Comparison of ENCODE assay signal across 15 mouse cellular contexts in genomic region chr6:32604901-32605300, GRCm38 (mm10).
"Had no signal": no experiment of that assay in that cellular context is flagged by ENCODE, and none has a peak within 500 bp of the region (broad histone marks: within the 10 kb centered on the region; RNA-seq: fewer than 3 reads in every experiment).

No protein-coding gene starts in this region.

- H3K27ac ChIP-seq: liver, embryonic 13.5 days; stomach, postnatal 0 days had no signal

- H3K9ac ChIP-seq: liver, embryonic 13.5 days had no signal

- H3K4me2 ChIP-seq: liver, embryonic 13.5 days; midbrain, embryonic 11.5 days had no signal

- ATAC-seq: inflammation-experienced regulatory T-cells, adult 6 months; intestine, embryonic 16.5 days had no signal

- DNase-seq: kidney, adult 18-20 months; kidney, adult 9 months; kidney, postnatal 14 days; kidney, postnatal 4 days; layer of hippocampus, postnatal 36 days; liver, embryonic 13.5 days; lung, adult 2 months; lung, postnatal 14 days; lung, postnatal 4 days; midbrain, embryonic 14.5 days; thymus, postnatal 25 days had no signal

- H3K9me3 ChIP-seq: liver, embryonic 13.5 days had no signal

- H3K4me3 ChIP-seq: liver, embryonic 13.5 days had no signal

- H3K4me1 ChIP-seq: liver, embryonic 13.5 days had no signal

- H3K36me3 ChIP-seq: liver, embryonic 13.5 days had no signal
